Mouse (Mus musculus) hindbrain, embryonic 15.5 days (tissue): ENCODE results near the gene Nid2. TPM values are rescaled to one million over a fixed set of nuclear protein-coding genes. Genes with fewer than 3 reads are reported as not detected.

Experiments used
- ATAC-seq: fragments of 200-750 bp; cut with Nextera tagmentation; 2 replicates; pipeline ENCODE4 v1.8.0; 2017; ENCODE audit warnings: low read depth, moderate number of reproducible peaks, moderate TSS enrichment; ENCODE audit not compliant: low FRiP score
- H3K27ac ChIP-seq: fragments of 300-500 bp; sonication (generic); replicated peaks from 2 replicates; pipeline ENCODE4 v1.5.1; 2015; ENCODE audit warnings: mild to moderate bottlenecking, inconsistent platforms
- H3K27me3 ChIP-seq: fragments of 300-500 bp; sonication (generic); 2 replicates; pipeline ENCODE4 v1.6.1; 2015; ENCODE audit warnings: control low read depth, inconsistent platforms
- H3K36me3 ChIP-seq: fragments of 300-500 bp; sonication (generic); 2 replicates; pipeline ENCODE4 v1.6.1; 2015; ENCODE audit warnings: control low read depth, inconsistent platforms
- H3K4me1 ChIP-seq: fragments of 300-500 bp; sonication (generic); replicated peaks from 2 replicates; pipeline ENCODE4 v1.6.1; 2015; ENCODE audit warnings: control low read depth, inconsistent platforms
- H3K4me2 ChIP-seq: fragments of 300-500 bp; sonication (generic); 2 replicates; pipeline ENCODE4 v1.6.1; 2015; ENCODE audit warnings: moderate library complexity, mild to moderate bottlenecking, inconsistent platforms
- H3K4me3 ChIP-seq: fragments of 300-500 bp; sonication (generic); 2 replicates; pipeline ENCODE4 v1.5.1; 2015; ENCODE audit warnings: mild to moderate bottlenecking, inconsistent platforms
- H3K9ac ChIP-seq: fragments of 300-500 bp; sonication (generic); 2 replicates; pipeline ENCODE4 v1.6.1; 2015; ENCODE audit warnings: inconsistent platforms
- H3K9me3 ChIP-seq: fragments of 300-500 bp; sonication (generic); 2 replicates; pipeline ENCODE4 v1.6.1; 2016; ENCODE audit warnings: control low read depth, inconsistent platforms
- WGBS: fragments of 180-500 bp; shearing (Covaris S2); methylation state at CpG from one replicate; pipeline ENCODE4 v1.1.7; 2015; 5-methylcytosine and 5-hydroxymethylcytosine counted together
- polyA plus RNA-seq: library from polyadenylated mRNA; unstranded; fragments of >200 nt; fragmentation: Nextera tagmentation; extraction: Ambion mirVana; gene quantifications from 2 replicates; pipeline ENCODE4 v1.2.1, GENCODE M21; 2015

Gene Nid2
- polyA plus RNA-seq: 45.7 and 48.2 TPM in 2 replicates

GRCm38 (mm10) chr14:19751025-19751771, at the start of gene Nid2:
Gene Nid2 (plus strand): TSS chr14:19751265.
- peak within 1 kb of the TSS; percentile 93 for H3K4me2 ChIP-seq
- peak within 1 kb of the TSS; percentile 20 for H3K9ac ChIP-seq
- peak; percentile 96 for ATAC-seq
- peaks cover 24% of the 10 kb centered on the region for H3K4me1 ChIP-seq
- peaks cover 14% of the 10 kb centered on the region for H3K27me3 ChIP-seq
- under 1% methylated on average over 45 of the region's 45 CpGs for WGBS
- H3K4me3 ChIP-seq: peak within 1 kb of the TSS; percentile 55
- no peaks in the 10 kb centered on the region for H3K36me3 ChIP-seq
- H3K27ac ChIP-seq: peak within 1 kb of the TSS; percentile 46
- no peaks in the 10 kb centered on the region for H3K9me3 ChIP-seq

- no peak overlapping the region for H3K9ac ChIP-seq
- no peak for ATAC-seq
- H3K4me1 ChIP-seq: no peaks in the 10 kb centered on the region
- H3K27ac ChIP-seq: no peak overlapping the region
- H3K36me3 ChIP-seq: no peaks in the 10 kb centered on the region
- H3K4me2 ChIP-seq: no peak overlapping the region
- H3K27me3 ChIP-seq: 0 out of 2 replicates have a peak, but pooled peaks cover 9% of the 10 kb centered on the region
- H3K4me3 ChIP-seq: no peak overlapping the region
- H3K9me3 ChIP-seq: no peaks in the 10 kb centered on the region
Observed at GRCm38 (mm10) chr14:19701546-19701945, 49.5 kb upstream of the Nid2 start.

- Histone ChIP-seq H3K27me3 (0 out of 2 replicates have a peak, but pooled peaks cover 6% of the 10 kb centered on the region), H3K9ac (no peak overlapping the region), H3K36me3 (no peaks in the 10 kb centered on the region), H3K27ac (no peak overlapping the region), H3K4me1 (peaks cover 7% of the 10 kb centered on the region; the same call in 1 of the 2 replicates), H3K9me3 (no peaks in the 10 kb centered on the region), H3K4me3 (no peak overlapping the region), H3K4me2 (peak overlapping the region; percentile 31)
- 12% methylated on average over 16 of the region's 16 CpGs for whole genome bisulfite sequencing
- peak; percentile 74; the same call in 1 of the 2 replicates for ATAC-seq
Observed at GRCm38 (mm10) chr14:19705649-19706048, 45.4 kb upstream of the Nid2 start.

- Histone ChIP-seq H3K36me3 (no peaks in the 10 kb centered on the region), H3K9me3 (no peaks in the 10 kb centered on the region), H3K4me1 (peaks cover 7% of the 10 kb centered on the region; the same call in 1 of the 2 replicates), H3K27ac (no peak overlapping the region), H3K9ac (no peak overlapping the region), H3K4me2 (peak overlapping the region; percentile 4; the same call in 1 of the 2 replicates), H3K4me3 (no peak overlapping the region), H3K27me3 (0 out of 2 replicates have a peak, but pooled peaks cover 3% of the 10 kb centered on the region)
- WGBS: 2% methylated on average over 5 of the region's 5 CpGs
- ATAC-seq: peak; percentile 80
Observed at GRCm38 (mm10) chr14:19706454-19706853, 44.6 kb upstream of the Nid2 start.

GRCm38 (mm10) chr14:19706997-19707396, 44.1 kb upstream of the Nid2 start:
- H3K4me1 ChIP-seq: peaks cover 7% of the 10 kb centered on the region; the same call in 1 of the 2 replicates
- no peaks in the 10 kb centered on the region for H3K36me3 ChIP-seq
- H3K9ac ChIP-seq: no peak overlapping the region
- 74% methylated on average over 2 of the region's 2 CpGs for WGBS
- H3K4me3 ChIP-seq: no peak overlapping the region
- no peak overlapping the region for H3K4me2 ChIP-seq
- H3K27ac ChIP-seq: no peak overlapping the region
- H3K27me3 ChIP-seq: 0 out of 2 replicates have a peak, but pooled peaks cover 3% of the 10 kb centered on the region
- no peaks in the 10 kb centered on the region for H3K9me3 ChIP-seq
- peak; percentile 28; the same call in 1 of the 2 replicates for ATAC-seq

GRCm38 (mm10) chr14:19707721-19708507, 43.2 kb upstream of the Nid2 start:
- Histone ChIP-seq H3K27me3 (no peaks in the 10 kb centered on the region), H3K36me3 (no peaks in the 10 kb centered on the region), H3K4me2 (no peak overlapping the region), H3K4me3 (no peak overlapping the region), H3K4me1 (peaks cover 7% of the 10 kb centered on the region; the same call in 1 of the 2 replicates), H3K9ac (no peak overlapping the region), H3K27ac (no peak overlapping the region), H3K9me3 (no peaks in the 10 kb centered on the region)
- ATAC-seq: no peak
- WGBS: 71% methylated on average over 11 of the region's 11 CpGs

GRCm38 (mm10) chr14:19709161-19709560, 41.9 kb upstream of the Nid2 start:
- Histone ChIP-seq H3K9me3 (no peaks in the 10 kb centered on the region), H3K4me1 (peaks cover 7% of the 10 kb centered on the region; the same call in 1 of the 2 replicates), H3K4me3 (0 out of 2 replicates have a peak overlapping the region, but pooled peaks have one; percentile 1), H3K27ac (no peak overlapping the region), H3K9ac (no peak overlapping the region), H3K27me3 (no peaks in the 10 kb centered on the region), H3K36me3 (no peaks in the 10 kb centered on the region), H3K4me2 (peak overlapping the region; percentile 46)
- no peak for ATAC-seq
- WGBS: 15% methylated on average over 9 of the region's 9 CpGs

GRCm38 (mm10) chr14:19711771-19712170, 39.3 kb upstream of the Nid2 start:
- Histone ChIP-seq H3K36me3 (no peaks in the 10 kb centered on the region), H3K9ac (no peak overlapping the region), H3K9me3 (no peaks in the 10 kb centered on the region), H3K4me1 (peaks cover 7% of the 10 kb centered on the region; the same call in 1 of the 2 replicates), H3K4me2 (no peak overlapping the region), H3K27ac (no peak overlapping the region), H3K4me3 (no peak overlapping the region), H3K27me3 (no peaks in the 10 kb centered on the region)
- no peak for ATAC-seq
- 68% methylated on average over 1 of the region's 1 CpGs for WGBS

- H3K27me3 ChIP-seq: no peaks in the 10 kb centered on the region
- 64% methylated on average over 3 of the region's 3 CpGs for WGBS
- no peak overlapping the region for H3K4me2 ChIP-seq
- no peak for ATAC-seq
- peaks cover 7% of the 10 kb centered on the region; the same call in 1 of the 2 replicates for H3K4me1 ChIP-seq
- no peaks in the 10 kb centered on the region for H3K36me3 ChIP-seq
- no peak overlapping the region for H3K27ac ChIP-seq
- H3K9ac ChIP-seq: no peak overlapping the region
- H3K4me3 ChIP-seq: no peak overlapping the region
- no peaks in the 10 kb centered on the region for H3K9me3 ChIP-seq
Observed at GRCm38 (mm10) chr14:19713067-19713466, 38.0 kb upstream of the Nid2 start.

- no peak overlapping the region for H3K9ac ChIP-seq
- no peak for ATAC-seq
- no peak overlapping the region for H3K27ac ChIP-seq
- no peaks in the 10 kb centered on the region for H3K36me3 ChIP-seq
- H3K9me3 ChIP-seq: no peaks in the 10 kb centered on the region
- H3K27me3 ChIP-seq: no peaks in the 10 kb centered on the region
- H3K4me3 ChIP-seq: no peak overlapping the region
- H3K4me1 ChIP-seq: no peaks in the 10 kb centered on the region
- H3K4me2 ChIP-seq: no peak overlapping the region
- WGBS: 45% methylated on average over 3 of the region's 3 CpGs
Observed at GRCm38 (mm10) chr14:19719077-19719476, 32.0 kb upstream of the Nid2 start.

GRCm38 (mm10) chr14:19720044-19720611, 30.9 kb upstream of the Nid2 start:
- 41% methylated on average over 2 of the region's 2 CpGs for WGBS
- no peak for ATAC-seq

More at GRCm38 (mm10) chr14:19720044-19720611, 30.9 kb upstream of the Nid2 start:
- no peak overlapping the region for H3K4me3 ChIP-seq
- no peak overlapping the region for H3K27ac ChIP-seq
- no peak overlapping the region for H3K4me2 ChIP-seq
- H3K27me3 ChIP-seq: no peaks in the 10 kb centered on the region
- no peaks in the 10 kb centered on the region for H3K4me1 ChIP-seq
- H3K9me3 ChIP-seq: no peaks in the 10 kb centered on the region
- H3K9ac ChIP-seq: no peak overlapping the region
- no peaks in the 10 kb centered on the region for H3K36me3 ChIP-seq
